Mouse (Mus musculus) bone marrow macrophage, adult 2 months (primary cell): ENCODE measurements at regions not wholly inside any gene's neighbourhood (a gene's known extent, or its start where the extent isn't known, plus 50 kb on each side); places are given as distances from the start of the nearest gene placed in this dataset.

Experiments used
- CTCF ChIP-seq: IDR thresholded peaks from 2 replicates; pipeline ENCODE4 v1.5.1; 2012; ENCODE audit warnings: low read depth, mild to moderate bottlenecking, low read length, moderate library complexity
- POLR2A ChIP-seq: IDR thresholded peaks from 2 replicates; pipeline ENCODE4 v1.6.1; 2012; ENCODE audit warnings: mild to moderate bottlenecking, low read depth, low read length, borderline replicate concordance

GRCm38 (mm10) chrX:77367351-77367750, 143.5 kb upstream of the Tbl1x start:
- TF ChIP-seq CTCF (no peak), POLR2A (no peak)
